Mouse (Mus musculus) limb, embryonic 14.5 days (tissue): ENCODE results near the gene Brat1. TPM values are rescaled to one million over a fixed set of nuclear protein-coding genes. Genes with fewer than 3 reads are reported as not detected.

Experiments
- ATAC-seq: fragments of 200-750 bp; cut with Nextera tagmentation; 2 replicates; pipeline ENCODE4 v1.8.0; 2017; ENCODE audit warnings: low read depth, moderate number of reproducible peaks, moderate TSS enrichment; ENCODE audit not compliant: low FRiP score
- DNase-seq: peaks from one replicate; pipeline ENCODE4 v3.0.0-alpha.2; 2015; ENCODE audit warnings: low spot score
- H3K27ac ChIP-seq: fragments of 300-500 bp; sonication (generic); replicated peaks from 2 replicates; pipeline ENCODE4 v1.5.1; 2014; ENCODE audit warnings: low read depth, mild to moderate bottlenecking, low read length, moderate library complexity, mixed read lengths
- H3K27me3 ChIP-seq: fragments of 300-500 bp; sonication (generic); 2 replicates; pipeline ENCODE4 v1.6.1; 2014; ENCODE audit warnings: low read length, mixed read lengths; ENCODE audit not compliant: control insufficient read depth, insufficient read depth
- H3K36me3 ChIP-seq: fragments of 300-500 bp; sonication (generic); 2 replicates; pipeline ENCODE4 v1.6.1; 2014; ENCODE audit warnings: mild to moderate bottlenecking, low read length, moderate library complexity, mixed read lengths; ENCODE audit not compliant: control insufficient read depth, insufficient read depth
- H3K4me1 ChIP-seq: fragments of 300-500 bp; sonication (generic); 2 replicates; pipeline ENCODE4 v1.6.1; 2014; ENCODE audit warnings: antibody characterized with exemption, low read length, mixed read lengths; ENCODE audit not compliant: control insufficient read depth, insufficient read depth
- H3K4me2 ChIP-seq: fragments of 300-500 bp; sonication (generic); replicated peaks from 2 replicates; pipeline ENCODE4 v1.6.1; 2014; ENCODE audit warnings: low read depth, mild to moderate bottlenecking, low read length, moderate library complexity; ENCODE audit not compliant: severe bottlenecking
- H3K4me3 ChIP-seq: fragments of 300-500 bp; sonication (generic); replicated peaks from 2 replicates; pipeline ENCODE4 v1.5.1; 2014; ENCODE audit warnings: low read length
- H3K9ac ChIP-seq: fragments of 300-500 bp; sonication (generic); 2 replicates; pipeline ENCODE4 v1.6.1; 2014; ENCODE audit warnings: mild to moderate bottlenecking, low read depth, low read length, moderate library complexity; ENCODE audit not compliant: severe bottlenecking
- H3K9me3 ChIP-seq: fragments of 300-500 bp; sonication (generic); 2 replicates; pipeline ENCODE4 v1.6.1; 2016; ENCODE audit warnings: low read length; ENCODE audit not compliant: control insufficient read depth
- POLR2A ChIP-seq: fragments of 200-500 bp; IDR thresholded peaks from 2 replicates; pipeline ENCODE4 v1.8.0; 2012; ENCODE audit warnings: inconsistent platforms, mild to moderate bottlenecking, moderate library complexity, borderline replicate concordance; ENCODE audit not compliant: insufficient read depth, insufficient read length; ENCODE audit errors: extremely low read depth
- WGBS: fragments of 180-500 bp; shearing (Covaris S2); extraction: QIAGEN DNeasy Blood & Tissue Kit; methylation state at CpG from one replicate; pipeline ENCODE4 v1.1.7; 2014; 5-methylcytosine and 5-hydroxymethylcytosine counted together
- polyA plus RNA-seq, 2 experiments: library from polyadenylated mRNA; depleted of rRNA in 1 of 2; stranded (reverse) in 1 of 2; unstranded in 1 of 2; fragments of >200 nt; fragmentation: Nextera tagmentation in 1 of 2; extraction: Ambion mirVana in 1 of 2; gene quantifications; 2 replicates each; pipeline versions ENCODE4 v1.2.1 to v1.2.3; 2012 to 2014

Brat1 gene
- polyA plus RNA-seq, 2 experiments, result 19.9 to 29.6 TPM

DNA sequence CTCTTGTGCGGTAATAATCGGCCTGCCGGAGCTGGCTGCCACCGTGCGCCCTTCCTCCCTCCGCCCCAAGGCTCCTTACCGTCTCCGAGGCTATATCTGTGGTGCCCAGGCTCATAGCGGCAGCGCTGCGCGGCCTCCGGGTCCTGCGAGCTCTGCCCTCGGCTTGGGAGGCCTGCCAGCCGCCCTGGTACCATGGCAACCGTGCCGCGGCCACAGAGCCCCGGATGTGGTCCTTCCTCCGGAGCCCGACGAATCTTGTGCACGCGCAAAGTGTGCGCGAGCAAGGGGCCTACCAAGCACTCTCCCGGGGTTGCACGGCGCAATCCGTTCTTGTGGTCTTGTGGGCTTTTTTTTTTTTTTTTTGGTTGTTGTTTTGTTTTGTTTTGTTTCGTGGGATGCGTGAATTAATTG is 2.7 kb upstream of the Brat1 start, which contains the start of gene Iqce:
Gene Iqce, minus strand, starts transcription at position 276 of the 411 bp plus-strand sequence.
- H3K4me2 ChIP-seq, result peak within 1 kb of the TSS; percentile 64
- peak; percentile 67; the same call in 1 of the 2 replicates for TF ChIP-seq POLR2A
- WGBS, result 0% methylated on average over 32 of the region's 33 CpGs

DNA sequence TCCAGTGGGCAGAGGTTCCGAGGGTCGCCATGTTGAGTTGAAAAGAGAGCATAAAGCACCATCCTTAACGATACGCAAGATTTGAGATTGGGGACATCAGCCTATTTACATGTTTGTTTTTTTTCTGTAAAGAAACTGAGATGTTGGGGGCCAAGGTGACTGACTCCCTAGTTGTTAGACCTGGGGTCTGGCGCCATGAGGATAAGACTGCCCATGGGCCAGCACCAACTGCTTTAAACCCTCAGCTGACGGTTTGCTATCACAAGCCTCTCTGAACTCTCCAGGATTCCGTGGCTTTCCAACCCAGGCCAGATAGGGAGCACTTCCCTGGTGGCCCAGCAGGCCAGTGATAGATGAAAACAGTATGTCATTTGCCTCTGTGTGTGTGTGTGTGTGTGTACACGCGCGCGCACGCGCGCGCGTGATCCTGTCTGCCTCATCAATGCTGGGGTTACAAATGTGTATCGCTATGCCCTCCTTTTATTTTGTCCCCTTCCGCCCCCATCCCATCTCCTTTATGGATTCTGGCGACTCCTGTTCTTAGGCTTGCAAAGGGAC is 2.1 kb upstream of the Brat1 start:
- Histone ChIP-seq H3K4me1 (peaks cover 28% of the 10 kb centered on the region), H3K9ac (peak overlapping the region; percentile 84), H3K9me3 (no peaks in the 10 kb centered on the region), H3K36me3 (peaks cover 21% of the 10 kb centered on the region), H3K4me2 (peak overlapping the region; percentile 64), H3K27me3 (no peaks in the 10 kb centered on the region), H3K4me3 (peak overlapping the region; percentile 82), H3K27ac (peak overlapping the region; percentile 88)
- WGBS, result 61% methylated on average over 19 of the region's 19 CpGs
- ATAC-seq, result no peak
- peak; percentile 12 for DNase-seq
- TF ChIP-seq POLR2A, result no peak

More for the DNA sequence above, 2.7 kb upstream of the Brat1 start, which contains the start of gene Iqce:
- peak; percentile 38 for ATAC-seq
- peaks cover 20% of the 10 kb centered on the region for H3K36me3 ChIP-seq
- H3K4me1 ChIP-seq, result peaks cover 28% of the 10 kb centered on the region
- H3K9ac ChIP-seq, result peak within 1 kb of the TSS; percentile 84
- no peaks in the 10 kb centered on the region for H3K27me3 ChIP-seq
- no peaks in the 10 kb centered on the region for H3K9me3 ChIP-seq
- peak within 1 kb of the TSS; percentile 82 for H3K4me3 ChIP-seq
- peak; percentile 94 for DNase-seq
- H3K27ac ChIP-seq, result peak within 1 kb of the TSS; percentile 88

DNA sequence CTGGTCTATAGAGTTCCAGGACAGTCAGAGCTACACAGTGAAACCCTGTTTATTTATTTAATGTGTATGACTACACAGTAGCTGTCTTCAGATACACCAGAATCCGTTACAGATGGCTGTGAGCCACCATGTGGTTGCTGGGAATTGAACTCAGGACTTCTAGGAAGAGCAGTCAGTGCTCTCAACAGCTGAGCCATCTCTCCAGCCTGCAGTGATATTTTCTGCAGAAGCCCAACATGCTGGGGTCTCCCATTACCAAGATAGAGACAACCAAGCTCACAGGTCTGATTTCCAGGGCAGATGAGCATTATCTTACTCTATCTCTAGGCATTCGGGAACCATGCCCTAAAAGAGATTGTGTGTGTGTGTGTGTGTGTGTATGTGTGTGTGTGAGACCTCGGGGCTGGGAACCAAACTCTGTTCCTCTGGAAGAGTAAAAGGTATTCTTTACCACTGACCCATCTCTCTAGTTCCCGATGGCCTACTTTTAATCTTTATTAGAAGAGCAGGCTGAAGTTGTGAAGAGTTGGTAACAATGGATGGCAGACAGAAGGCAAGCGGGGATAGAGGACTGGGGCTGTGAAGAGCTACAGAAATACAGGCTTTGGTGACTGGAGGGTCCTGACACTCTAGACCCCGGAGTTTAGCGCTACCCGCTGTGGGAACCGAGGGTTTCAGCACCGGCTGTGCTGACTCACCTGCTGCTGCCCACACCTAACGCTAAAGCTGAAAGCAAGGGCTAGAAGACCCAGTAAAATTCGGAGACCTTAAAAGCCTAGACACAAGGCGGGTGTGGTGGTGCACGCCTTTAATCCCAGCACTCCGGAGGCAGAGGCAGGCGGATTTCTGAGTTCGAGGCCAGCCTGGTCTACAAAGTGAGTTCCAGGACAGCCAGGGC is 1.1 kb upstream of the Brat1 start:
- no peaks in the 10 kb centered on the region for H3K9me3 ChIP-seq
- ATAC-seq, result no peak
- peak overlapping the region; percentile 95 for H3K27ac ChIP-seq
- H3K36me3 ChIP-seq, result peaks cover 23% of the 10 kb centered on the region
- no peak overlapping the region; the same call in 1 of the 2 replicates for H3K9ac ChIP-seq
- H3K4me3 ChIP-seq, result peak overlapping the region; percentile 64
- H3K4me1 ChIP-seq, result peaks cover 28% of the 10 kb centered on the region
- no peak for TF ChIP-seq POLR2A
- 40% methylated on average over 17 of the region's 17 CpGs for WGBS
- DNase-seq, result no peak
- no peaks in the 10 kb centered on the region for H3K27me3 ChIP-seq
- peak overlapping the region; percentile 45 for H3K4me2 ChIP-seq

DNA sequence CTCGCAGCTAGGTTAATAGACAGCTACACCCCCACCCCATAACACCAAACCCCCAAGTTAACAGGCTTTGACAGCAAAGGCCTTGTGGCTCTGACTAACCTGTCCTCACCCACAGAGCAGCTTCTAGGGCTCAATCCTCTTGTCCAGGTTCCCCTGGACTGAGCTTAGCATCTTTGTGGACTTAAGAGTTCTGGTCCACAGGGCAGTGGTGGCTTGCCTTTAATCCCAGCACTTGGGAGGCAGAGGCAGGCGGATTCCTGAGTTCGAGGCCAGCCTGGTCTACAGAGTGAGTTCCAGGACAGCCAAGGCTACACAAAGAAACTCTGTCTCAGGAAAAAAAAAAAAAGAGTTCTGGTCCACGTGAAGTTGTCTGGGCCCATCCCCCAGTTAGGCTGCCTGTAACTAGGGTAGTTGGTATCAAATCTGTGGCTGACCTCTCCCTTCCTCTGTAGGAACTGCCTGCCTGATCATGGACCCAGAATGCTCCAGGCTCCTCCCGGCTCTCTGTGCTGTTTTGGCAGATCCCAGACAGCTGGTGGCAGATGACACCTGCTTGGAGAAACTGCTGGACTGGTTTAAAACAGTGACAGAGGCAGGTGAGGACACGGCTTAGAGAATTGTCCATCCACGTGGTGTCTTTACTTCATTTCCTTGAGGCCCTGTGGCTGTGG is 825 bp downstream of the Brat1 start:
- H3K9ac ChIP-seq, result peak overlapping the region; percentile 70
- H3K4me1 ChIP-seq, result peaks cover 28% of the 10 kb centered on the region
- DNase-seq (no peak), ATAC-seq (no peak)
- H3K36me3 ChIP-seq, result peaks cover 31% of the 10 kb centered on the region
- TF ChIP-seq POLR2A, result no peak
- H3K9me3 ChIP-seq, result no peaks in the 10 kb centered on the region
- no peaks in the 10 kb centered on the region for H3K27me3 ChIP-seq
- peak overlapping the region; percentile 64 for H3K4me3 ChIP-seq
- H3K27ac ChIP-seq, result peak overlapping the region; percentile 62
- H3K4me2 ChIP-seq, result peak overlapping the region; percentile 82
- 61% methylated on average over 7 of the region's 7 CpGs for WGBS

DNA sequence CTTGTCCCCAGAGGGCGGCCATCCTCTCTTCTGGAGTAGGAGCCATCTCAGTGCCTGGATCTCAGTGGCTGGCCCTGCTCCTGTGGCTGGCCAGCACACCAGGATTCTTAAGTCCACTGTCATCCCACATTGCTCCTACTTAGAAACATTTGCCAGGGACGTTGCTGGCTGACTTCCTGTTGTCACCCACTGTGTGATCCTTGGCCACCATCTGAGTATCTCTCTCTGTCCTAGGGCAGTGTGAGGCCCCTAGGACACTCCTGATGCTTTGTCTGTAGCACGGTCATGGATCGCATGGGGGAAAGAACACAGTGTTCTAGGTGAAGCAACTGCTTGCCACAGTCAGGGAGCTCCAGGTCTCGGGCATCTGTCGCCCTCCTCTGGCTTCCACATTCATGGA is 5.5 kb downstream of the Brat1 start:
- peaks cover 76% of the 10 kb centered on the region for H3K36me3 ChIP-seq
- ATAC-seq (no peak), DNase-seq (no peak)
- H3K9me3 ChIP-seq, result no peaks in the 10 kb centered on the region
- no peak overlapping the region for H3K27ac ChIP-seq
- H3K27me3 ChIP-seq, result no peaks in the 10 kb centered on the region
- H3K9ac ChIP-seq, result no peak overlapping the region
- no peak overlapping the region for H3K4me2 ChIP-seq
- TF ChIP-seq POLR2A, result no peak
- no peak overlapping the region for H3K4me3 ChIP-seq
- WGBS, result 88% methylated on average over 6 of the region's 6 CpGs
- H3K4me1 ChIP-seq, result peaks cover 10% of the 10 kb centered on the region
